Mouse (Mus musculus) splenic B cell, adult 2 months (primary cell): Measurements from ENCODE around the gene Slc48a1.

Experiments
- DNase-seq: peaks from one replicate; pipeline ENCODE4 v3.0.0-alpha.2; 2011; ENCODE audit warnings: low read depth, low spot score
- H3K27me3 ChIP-seq: 2 replicates; pipeline ENCODE4 v1.6.1; 2012; ENCODE audit warnings: mild to moderate bottlenecking, low read length, moderate library complexity, mixed read lengths; ENCODE audit not compliant: control insufficient read depth, poor library complexity, insufficient read depth, severe bottlenecking
- H3K36me3 ChIP-seq: 2 replicates; pipeline ENCODE4 v1.6.1; 2012; ENCODE audit warnings: mild to moderate bottlenecking, low read length, moderate library complexity, mixed read lengths; ENCODE audit not compliant: control insufficient read depth, poor library complexity, insufficient read depth, severe bottlenecking

The Slc48a1 gene

DNA sequence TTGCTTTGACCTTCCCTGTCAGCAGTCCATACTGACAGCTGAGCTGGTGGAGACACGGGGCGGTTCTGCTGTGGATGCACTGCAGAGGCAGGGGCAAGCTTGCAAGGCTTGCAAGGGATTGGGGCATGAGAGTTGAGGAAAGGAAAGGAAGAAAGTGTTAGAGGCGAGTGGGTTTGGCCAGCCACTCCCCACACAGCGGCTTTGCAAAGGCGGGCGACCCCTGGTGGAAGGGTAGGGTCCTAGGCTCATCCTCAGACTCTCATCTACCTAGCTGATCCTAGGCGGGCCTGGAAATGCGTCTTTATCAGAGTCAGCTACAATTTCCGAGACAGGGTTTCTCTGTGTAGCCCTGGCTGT, 4.4 kb downstream of the Slc48a1 start:
- DNase-seq, result peak; percentile 83
- Histone ChIP-seq H3K27me3 (no peaks in the 10 kb centered on the region), H3K36me3 (no peaks in the 10 kb centered on the region)

DNA sequence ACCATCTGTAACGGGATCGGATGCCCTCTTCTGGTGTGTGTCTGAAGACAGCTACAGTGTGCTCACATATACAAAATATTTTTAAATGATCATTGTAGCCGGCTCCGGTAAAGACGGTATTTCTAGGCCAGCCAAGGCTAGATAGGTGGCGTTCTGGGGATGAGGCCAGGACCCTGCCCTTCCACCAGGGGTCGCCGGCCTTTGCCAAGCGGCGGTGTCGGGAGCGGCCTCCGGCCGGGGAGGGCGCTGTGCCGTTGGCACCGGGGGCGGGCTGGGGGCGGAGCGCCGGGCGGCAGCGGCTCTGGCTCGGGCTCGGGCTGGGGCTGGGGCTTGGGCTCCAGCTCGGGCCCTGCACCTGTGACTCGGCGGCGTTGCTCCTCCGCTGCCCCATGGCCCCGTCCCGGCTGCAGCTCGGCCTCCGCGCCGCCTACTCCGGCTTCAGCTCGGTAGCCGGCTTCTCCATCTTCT, 5.8 kb downstream of the Slc48a1 start:
- H3K36me3 ChIP-seq, result no peaks in the 10 kb centered on the region
- no peaks in the 10 kb centered on the region for H3K27me3 ChIP-seq

DNA sequence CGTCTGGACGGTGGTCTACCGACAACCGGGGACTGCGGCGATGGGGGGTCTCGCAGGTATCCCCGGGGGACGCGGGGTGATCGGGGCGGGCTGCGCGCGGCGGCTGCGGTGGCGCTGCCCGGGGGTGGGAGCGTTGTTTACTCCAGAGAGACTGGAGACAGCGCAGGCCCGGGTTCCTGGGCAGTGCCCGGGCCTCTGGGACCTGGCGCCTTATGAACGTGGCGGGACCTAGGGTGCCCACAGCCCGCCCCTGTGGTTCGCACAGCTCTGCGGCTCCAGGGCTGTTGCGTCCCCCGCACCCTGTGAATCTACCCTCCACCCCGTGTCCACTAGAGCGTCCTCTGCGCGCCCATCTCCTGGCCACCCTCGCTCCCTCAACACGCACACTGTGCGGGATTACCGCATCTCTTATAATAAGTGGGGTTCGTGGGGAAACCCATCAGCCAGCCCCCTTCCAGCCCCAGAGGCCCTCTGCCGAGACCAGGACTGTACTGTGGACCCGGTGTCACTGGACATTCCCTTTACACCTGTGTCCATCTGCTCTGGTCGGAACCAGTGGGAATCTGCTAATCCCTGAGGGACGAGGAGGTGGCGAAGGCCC, 6.3 kb downstream of the Slc48a1 start:
- Histone ChIP-seq H3K27me3 (no peaks in the 10 kb centered on the region), H3K36me3 (no peaks in the 10 kb centered on the region)
- DNase-seq, result peak; percentile 36

More for the DNA sequence above, 5.8 kb downstream of the Slc48a1 start:
- peak; percentile 95 for DNase-seq

DNA sequence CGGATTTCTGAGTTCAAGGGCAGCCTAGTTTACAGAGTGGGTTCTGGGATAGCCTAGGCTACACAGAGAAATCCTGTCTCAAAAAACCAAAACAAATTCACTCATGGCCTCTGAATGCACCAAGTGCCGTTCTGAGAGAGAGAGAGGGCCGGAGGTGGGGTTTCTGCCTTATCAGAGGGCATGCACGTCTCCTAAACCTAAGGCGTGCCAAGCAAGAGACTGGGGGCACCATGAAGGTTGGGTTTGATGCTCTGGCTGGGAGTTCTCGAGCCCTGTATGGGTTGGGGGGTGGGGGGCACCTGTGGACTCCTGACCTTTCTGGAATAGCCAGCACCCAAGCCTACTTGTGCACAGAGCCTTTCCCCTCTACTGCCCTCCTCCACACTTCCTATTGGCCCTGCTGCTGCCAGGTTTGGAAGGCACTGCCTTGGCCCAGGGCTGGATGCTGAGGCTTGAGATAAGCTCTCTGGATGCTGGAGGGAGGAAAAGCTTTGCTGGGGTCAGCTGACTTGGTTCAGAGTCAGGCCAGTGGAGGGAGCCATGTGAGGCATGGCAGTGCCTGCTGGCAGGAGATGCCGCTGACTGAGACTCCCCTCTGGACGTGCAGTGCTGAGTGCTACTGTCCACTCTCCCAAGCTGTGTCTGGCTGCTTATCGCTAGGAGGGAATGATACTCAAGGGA, 7.6 kb downstream of the Slc48a1 start:
- no peaks in the 10 kb centered on the region for H3K36me3 ChIP-seq
- no peak for DNase-seq
- no peaks in the 10 kb centered on the region for H3K27me3 ChIP-seq

DNA sequence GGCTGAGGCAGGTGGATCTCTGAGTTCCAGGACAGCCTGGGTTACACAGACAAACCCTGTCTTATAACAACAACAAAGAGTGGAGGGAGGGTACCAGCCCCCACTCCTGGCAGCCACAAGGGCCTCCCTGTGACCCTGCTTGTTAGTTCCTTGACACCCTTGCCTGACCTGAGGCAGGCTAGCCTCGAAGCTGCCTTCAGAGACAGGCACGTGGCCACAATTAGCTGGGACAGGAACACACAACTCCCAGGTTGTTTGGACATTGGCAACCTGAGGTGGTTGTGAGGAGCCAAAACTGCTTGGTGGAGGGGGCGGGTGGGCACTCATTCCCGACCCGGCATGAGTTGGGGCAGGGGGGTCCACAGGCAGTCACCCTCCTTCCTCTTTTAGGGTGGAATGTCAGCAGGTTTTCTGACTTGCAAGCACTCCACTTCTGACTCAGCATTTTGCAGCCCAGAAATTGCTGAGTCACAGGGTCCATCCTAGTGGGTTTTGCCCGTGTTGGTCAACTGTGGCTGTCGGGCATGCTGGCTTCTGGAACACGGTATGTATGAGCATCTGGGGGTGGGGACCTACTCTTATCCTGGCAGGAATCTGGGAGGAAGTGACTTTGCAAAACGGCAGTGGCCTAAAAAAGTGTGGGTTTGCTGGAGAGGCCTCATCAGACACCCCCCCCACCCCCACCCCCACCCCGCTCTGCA, 8.2 kb downstream of the Slc48a1 start:
- DNase-seq, result peak; percentile 34
- H3K27me3 ChIP-seq, result no peaks in the 10 kb centered on the region

DNA sequence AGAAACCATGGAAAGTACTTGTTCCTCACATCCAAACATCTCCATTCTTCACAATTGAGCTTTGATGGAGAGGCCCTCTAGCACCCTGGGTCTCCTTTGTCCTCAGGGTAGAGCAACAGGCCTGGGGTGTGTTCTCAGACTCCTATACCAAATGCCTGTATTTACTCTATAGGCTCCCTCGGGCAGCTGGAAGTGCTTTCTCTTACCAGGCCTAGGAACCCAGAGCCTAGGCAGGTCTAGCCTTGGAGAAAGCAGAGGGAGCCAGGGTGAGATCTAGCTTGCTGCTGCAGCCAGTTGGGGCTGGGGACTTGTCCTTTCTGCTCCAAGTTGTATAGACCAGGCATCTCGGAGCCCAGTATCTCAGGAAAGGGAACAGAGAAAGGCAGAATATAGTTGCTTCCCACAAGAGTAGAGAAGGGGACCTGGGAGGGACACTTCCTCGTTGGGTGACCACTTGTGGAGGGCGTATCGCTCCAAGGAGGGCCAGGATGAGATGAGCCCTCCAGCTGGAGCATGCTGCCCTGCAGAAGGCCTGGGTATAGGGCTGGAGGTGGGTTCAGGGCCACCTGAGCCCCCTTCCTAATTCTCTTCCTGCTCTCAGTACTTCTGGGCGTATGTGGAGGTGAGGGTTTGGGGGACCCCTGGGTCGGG, 9.0 kb downstream of the Slc48a1 start:
- DNase-seq, result no peak
- Histone ChIP-seq H3K36me3 (no peaks in the 10 kb centered on the region), H3K27me3 (no peaks in the 10 kb centered on the region)

More for the DNA sequence above, 8.2 kb downstream of the Slc48a1 start:
- H3K36me3 ChIP-seq, result no peaks in the 10 kb centered on the region

DNA sequence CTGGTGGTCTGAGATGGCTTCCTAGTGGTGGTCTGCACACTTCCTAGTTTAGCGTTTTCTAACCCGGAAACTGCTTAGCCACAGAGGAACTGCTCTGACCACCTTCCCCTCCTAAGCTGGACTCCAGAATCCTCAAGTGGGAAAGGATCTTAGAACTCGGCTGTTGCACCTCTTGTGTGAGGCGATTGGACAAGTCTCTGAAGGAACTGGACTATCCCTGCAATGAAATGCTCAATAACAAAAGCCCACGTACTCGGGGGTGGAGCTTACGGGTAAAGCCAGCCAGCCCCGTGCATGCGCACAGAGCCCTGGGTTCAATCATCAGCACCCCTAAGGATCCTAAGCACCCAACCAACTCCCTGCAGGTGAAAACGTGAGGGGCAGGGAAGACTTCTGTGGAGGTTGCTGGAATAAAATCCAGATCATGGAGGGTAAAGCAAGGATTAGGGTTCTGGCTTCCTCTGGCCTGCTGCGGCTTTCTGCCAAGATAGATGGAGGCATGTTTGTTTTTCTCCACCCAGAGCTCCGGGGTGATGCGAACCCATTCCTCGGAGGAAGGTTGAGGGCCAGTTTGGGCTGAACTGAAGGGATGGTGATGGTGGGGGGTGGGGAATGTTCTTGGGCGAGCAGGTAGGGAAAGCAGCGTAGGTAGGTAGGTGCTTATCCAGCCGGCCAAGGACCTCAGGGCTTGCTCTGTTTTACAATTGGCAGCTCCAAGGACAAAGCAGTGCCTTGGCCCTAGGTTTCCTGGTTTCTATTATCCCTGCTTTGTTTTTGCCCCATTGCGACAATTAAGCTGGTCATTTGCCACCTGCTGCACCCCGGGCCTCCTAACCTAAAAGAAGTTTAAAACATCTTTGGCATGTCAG, 9.7 kb downstream of the Slc48a1 start:
- no peak for DNase-seq
- no peaks in the 10 kb centered on the region for H3K36me3 ChIP-seq
- no peaks in the 10 kb centered on the region for H3K27me3 ChIP-seq

DNA sequence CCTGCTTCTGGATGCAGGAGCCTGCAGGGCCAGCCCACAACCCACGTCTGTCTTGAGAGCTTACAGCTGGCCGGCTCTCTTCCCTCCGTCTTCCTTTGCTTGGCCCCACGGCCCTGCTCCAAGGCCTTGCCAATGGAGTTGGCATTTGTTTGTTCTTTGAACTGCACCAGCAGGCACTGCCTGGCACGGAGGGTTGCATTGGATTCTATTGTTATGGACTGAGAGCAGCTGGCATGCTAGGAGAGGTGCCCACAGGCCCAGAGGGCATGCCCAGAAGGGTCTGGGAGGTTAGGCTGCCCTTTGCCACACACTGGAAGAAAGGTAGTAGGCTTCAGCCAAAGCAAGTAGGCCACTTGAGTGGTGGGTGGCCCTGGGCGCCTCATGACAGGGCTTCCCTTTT, 10.5 kb downstream of the Slc48a1 start:
- H3K27me3 ChIP-seq, result no peaks in the 10 kb centered on the region
- peaks cover 2% of the 10 kb centered on the region; the same call in 1 of the 2 replicates for H3K36me3 ChIP-seq
- no peak for DNase-seq

DNA sequence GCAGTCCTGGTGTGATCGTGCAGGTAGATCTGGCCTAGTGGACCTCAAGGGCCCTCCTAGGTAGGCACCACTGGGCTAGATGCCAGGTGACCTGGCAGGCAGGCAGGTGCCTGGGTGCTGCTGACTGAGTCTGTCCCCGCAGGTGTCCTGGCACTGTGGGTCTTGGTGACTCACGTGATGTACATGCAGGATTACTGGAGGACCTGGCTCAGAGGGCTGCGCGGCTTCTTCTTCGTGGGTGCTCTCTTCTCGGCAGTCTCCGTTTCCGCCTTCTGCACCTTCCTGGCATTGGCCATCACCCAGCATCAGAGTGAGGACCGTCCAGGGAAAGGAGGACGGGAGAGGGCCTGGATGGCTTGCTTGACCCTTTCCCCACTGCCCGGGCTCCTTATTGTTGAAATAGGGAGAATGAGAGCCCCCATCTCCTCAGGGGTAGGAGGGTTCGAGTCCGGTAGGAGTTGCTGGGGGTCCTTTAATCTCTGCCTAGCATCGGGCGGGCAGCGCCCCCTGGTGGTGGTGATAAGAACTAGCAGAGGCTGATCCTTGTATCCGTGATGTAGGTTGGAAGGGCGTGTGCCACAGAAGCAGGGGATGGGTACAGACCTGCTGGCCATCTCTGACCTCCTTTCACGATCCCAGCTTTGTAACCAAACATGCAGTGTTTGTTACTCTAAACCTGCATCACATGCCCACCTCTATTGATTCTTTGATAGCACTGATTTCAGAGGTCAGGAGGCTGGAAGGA, 11.6 kb downstream of the Slc48a1 start:
- Histone ChIP-seq H3K27me3 (no peaks in the 10 kb centered on the region), H3K36me3 (peaks cover 6% of the 10 kb centered on the region)
- DNase-seq, result peak; percentile 75

DNA sequence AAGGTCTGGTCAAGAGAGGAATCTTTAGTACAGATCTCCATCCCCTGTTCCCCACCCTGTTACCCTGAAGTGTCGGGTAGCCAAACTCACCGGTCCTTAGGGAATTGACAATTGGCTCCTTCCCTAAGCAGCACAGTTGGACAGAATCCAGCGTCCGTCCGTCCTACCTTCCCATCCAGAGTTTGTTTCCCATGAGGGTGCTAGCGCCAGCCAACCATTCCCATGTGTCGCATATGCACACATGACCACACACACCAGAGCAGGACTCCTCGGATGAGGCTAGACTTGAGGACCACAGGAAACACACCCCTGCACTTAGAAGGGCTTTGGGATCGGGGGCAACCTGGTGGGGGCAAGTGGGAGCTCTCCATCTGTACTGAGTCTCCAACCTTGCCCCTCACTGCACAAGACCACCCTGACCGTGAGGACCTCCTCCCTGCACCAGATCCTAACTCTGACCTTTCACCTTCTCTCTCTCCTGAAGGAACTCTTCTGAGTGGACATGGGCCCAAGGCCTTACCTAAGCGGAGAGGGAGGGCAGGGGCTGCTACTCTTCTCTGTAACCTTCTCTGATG, 12.9 kb downstream of the Slc48a1 start:
- no peaks in the 10 kb centered on the region for H3K27me3 ChIP-seq
- no peak for DNase-seq
- peaks cover 10% of the 10 kb centered on the region for H3K36me3 ChIP-seq

DNA sequence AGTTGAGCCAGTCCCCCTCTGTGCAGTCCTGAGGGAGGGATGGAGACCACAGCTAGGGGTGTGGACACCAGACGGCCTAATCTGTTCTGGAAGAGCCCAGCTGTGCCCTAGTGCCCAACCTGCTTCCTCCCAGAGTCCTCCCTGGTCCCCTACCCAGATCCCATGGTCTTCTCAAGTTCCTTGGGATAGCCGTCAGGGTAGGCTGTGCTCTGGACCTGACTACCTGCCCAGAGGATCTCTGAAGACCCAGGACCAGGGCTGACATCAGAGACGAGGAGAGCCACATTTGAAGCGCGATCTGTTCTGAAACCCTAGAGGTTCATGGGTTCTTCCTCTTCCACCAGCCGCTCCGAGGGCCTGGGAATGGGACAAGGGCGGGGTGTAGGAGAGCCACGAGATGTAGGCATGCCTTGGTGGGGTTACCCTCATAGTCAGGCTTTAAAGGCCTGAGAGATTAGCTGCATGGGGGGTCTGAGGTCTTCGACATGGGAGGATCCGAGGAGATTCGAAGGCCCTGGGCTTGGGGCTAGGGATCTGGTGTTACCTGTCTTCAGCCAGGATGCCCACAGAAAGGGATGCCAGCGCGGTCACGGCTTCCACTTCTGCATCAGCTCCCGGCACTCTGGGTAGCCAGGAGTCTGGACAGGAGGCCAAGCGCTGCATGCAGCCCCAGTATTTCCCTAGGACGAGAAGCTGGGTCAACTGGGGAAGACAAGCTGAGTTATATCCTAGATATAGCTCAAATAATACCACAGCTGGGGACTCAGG, 15.2 kb downstream of the Slc48a1 start:
- Histone ChIP-seq H3K27me3 (no peaks in the 10 kb centered on the region), H3K36me3 (peaks cover 14% of the 10 kb centered on the region)
- DNase-seq, result no peak

DNA sequence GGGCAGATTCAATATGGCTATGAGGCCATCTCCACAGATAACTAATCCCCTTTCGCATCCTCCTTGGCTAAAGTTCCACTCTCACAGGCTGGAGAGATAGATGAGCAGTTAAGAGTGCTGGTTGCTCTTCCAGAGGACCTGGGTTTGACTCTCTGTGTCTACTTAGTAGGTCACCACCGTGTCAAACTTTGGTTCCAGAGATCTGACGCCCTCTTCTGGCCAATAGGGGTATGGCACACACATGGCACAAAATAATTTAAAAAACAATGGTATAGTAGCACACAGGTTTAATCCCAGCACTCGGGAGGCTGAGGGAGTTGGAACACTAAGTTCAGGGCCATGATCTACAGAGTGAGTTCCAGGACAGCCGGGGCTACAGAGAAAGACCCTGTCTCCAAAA, 15.9 kb downstream of the Slc48a1 start:
- Histone ChIP-seq H3K36me3 (peaks cover 14% of the 10 kb centered on the region), H3K27me3 (no peaks in the 10 kb centered on the region)
- peak; percentile 32 for DNase-seq
